Mouse (Mus musculus): Measurements from ENCODE around the gene Ern1. TPM values are rescaled to one million over a fixed set of nuclear protein-coding genes. Genes with fewer than 3 reads are reported as not detected.
"Not testable (repeated sequence)": the region's sequence is repeated elsewhere in the genome, so short reads cannot be mapped to it uniquely, and the experiment has no call there.

Ern1 gene
- polyA plus RNA-seq, 2 experiments = 2.9 to 4.6 TPM

GRCm38 (mm10) chr11:106397656-106398055, 90.0 kb downstream of the Ern1 start:
- Histone ChIP-seq H3K4me3 (ENCODE audit: insufficient read depth in 1 of 2, low read depth in 2 of 2, low read length in 2 of 2) (no peak overlapping the region), H3K9me3 (ENCODE audit: control insufficient read depth, low read length) (no peaks in the 10 kb centered on the region), H3K4me1 (replicated peaks; ENCODE audit: control insufficient read depth in 2 of 2, insufficient read depth in 2 of 2, low read length in 1 of 2) (peaks cover 15 to 16% of the 10 kb centered on the region in 2 experiments), H3K9ac (replicated peaks) (no peak overlapping the region), H3K27me3 (ENCODE audit: control insufficient read depth, insufficient read depth, low read length) (no peaks in the 10 kb centered on the region), H3K4me2 (ENCODE audit: low read depth) (no peak overlapping the region), H3K27ac (no peak overlapping the region), H3K36me3 (replicated peaks; ENCODE audit: control insufficient read depth, insufficient read depth, low read depth) (peaks cover 8% of the 10 kb centered on the region; the same call in 1 of the 2 replicates)
- ATAC-seq (ENCODE audit: insufficient read depth) (no peak), DNase-seq (ENCODE audit: low read depth in 3 of 3, low spot score in 3 of 3) (no peak)
- TF ChIP-seq CTCF (IDR thresholded peaks at IDR 0.05; ENCODE audit: low read depth) (peak; percentile 66), EP300 (IDR thresholded peaks at IDR 0.05; ENCODE audit: low read depth) (no peak)
- WGBS (ENCODE audit: insufficient replicate concordance) = 74% methylated on average over 3 of the region's 3 CpGs

GRCm38 (mm10) chr11:106394055-106394454, 93.6 kb downstream of the Ern1 start:
- not testable (repeated sequence) for H3K36me3 ChIP-seq (replicated peaks; ENCODE audit: control insufficient read depth, insufficient read depth, low read depth); H3K4me3 ChIP-seq (ENCODE audit: insufficient read depth in 1 of 2, low read depth in 2 of 2, low read length in 2 of 2); H3K27me3 ChIP-seq (ENCODE audit: control insufficient read depth, insufficient read depth, low read length); H3K9me3 ChIP-seq (ENCODE audit: control insufficient read depth, low read length); H3K27ac ChIP-seq; H3K9ac ChIP-seq (replicated peaks); DNase-seq (ENCODE audit: low read depth in 3 of 3, low spot score in 3 of 3)
- peaks cover 20 to 24% of the 10 kb centered on the region in 2 experiments for H3K4me1 ChIP-seq (replicated peaks; ENCODE audit: control insufficient read depth in 2 of 2, insufficient read depth in 2 of 2, low read length in 1 of 2)
- 0 out of 2 replicates have a peak overlapping the region, but pooled peaks have one; percentile 11 for H3K4me2 ChIP-seq (ENCODE audit: low read depth)
- ATAC-seq (ENCODE audit: insufficient read depth) = peak; percentile 58
- 43% methylated on average over 2 of the region's 2 CpGs for whole genome bisulfite sequencing (ENCODE audit: insufficient replicate concordance)

- Histone ChIP-seq H3K36me3 (replicated peaks; ENCODE audit: control insufficient read depth, insufficient read depth, low read depth) (no peaks in the 10 kb centered on the region), H3K9me3 (ENCODE audit: control insufficient read depth, low read length) (no peaks in the 10 kb centered on the region), H3K27me3 (ENCODE audit: control insufficient read depth, insufficient read depth, low read length) (no peaks in the 10 kb centered on the region), H3K27ac (peak overlapping the region; percentile 63), H3K4me2 (ENCODE audit: low read depth) (no peak overlapping the region; the same call in 1 of the 2 replicates), H3K4me3 (ENCODE audit: insufficient read depth in 1 of 2, low read depth in 2 of 2, low read length in 2 of 2) (no peak overlapping the region), H3K4me1 (replicated peaks; ENCODE audit: control insufficient read depth in 2 of 2, insufficient read depth in 2 of 2, low read length in 1 of 2) (peaks cover 20 to 24% of the 10 kb centered on the region in 2 experiments), H3K9ac (replicated peaks) (no peak overlapping the region; the same call in 1 of the 2 replicates)
- TF ChIP-seq EP300 (IDR thresholded peaks at IDR 0.05; ENCODE audit: low read depth) (no peak), CTCF (IDR thresholded peaks at IDR 0.05; ENCODE audit: low read depth) (no peak)
- DNase-seq (ENCODE audit: low read depth in 3 of 3, low spot score in 3 of 3) = no peak
- 59% methylated on average over 4 of the region's 4 CpGs for WGBS (ENCODE audit: insufficient replicate concordance)
- ATAC-seq (ENCODE audit: insufficient read depth) = peak; percentile 1; the same call in 1 of the 2 replicates
Measured at GRCm38 (mm10) chr11:106393331-106393616, 94.4 kb downstream of the Ern1 start.

GRCm38 (mm10) chr11:106392597-106393330, 94.9 kb downstream of the Ern1 start:
- Histone ChIP-seq H3K27ac (peak overlapping the region; percentile 63), H3K4me3 (ENCODE audit: insufficient read depth in 1 of 2, low read depth in 2 of 2, low read length in 2 of 2) (no peak overlapping the region)
- WGBS (ENCODE audit: insufficient replicate concordance) = 47% methylated on average over 7 of the region's 7 CpGs

GRCm38 (mm10) chr11:106391546-106392188, 96.0 kb downstream of the Ern1 start:
- 32% methylated on average over 6 of the region's 6 CpGs for WGBS (ENCODE audit: insufficient replicate concordance)
- ATAC-seq (ENCODE audit: insufficient read depth) (no peak; the same call in 1 of the 2 replicates), DNase-seq (ENCODE audit: low read depth in 3 of 3, low spot score in 3 of 3) (peak; percentile 57 to 66 (median 63))
- H3K36me3 ChIP-seq (replicated peaks; ENCODE audit: control insufficient read depth, insufficient read depth, low read depth) = no peaks in the 10 kb centered on the region
- peaks cover 21 to 31% of the 10 kb centered on the region in 2 experiments for H3K4me1 ChIP-seq (replicated peaks; ENCODE audit: control insufficient read depth in 2 of 2, insufficient read depth in 2 of 2, low read length in 1 of 2)
- H3K9ac ChIP-seq (replicated peaks) = no peak overlapping the region
- no peaks in the 10 kb centered on the region for H3K27me3 ChIP-seq (ENCODE audit: control insufficient read depth, insufficient read depth, low read length)
- no peak overlapping the region for H3K4me2 ChIP-seq (ENCODE audit: low read depth)
- no peaks in the 10 kb centered on the region for H3K9me3 ChIP-seq (ENCODE audit: control insufficient read depth, low read length)
- no peak for TF ChIP-seq EP300 (IDR thresholded peaks at IDR 0.05; ENCODE audit: low read depth)
- TF ChIP-seq CTCF (IDR thresholded peaks at IDR 0.05; ENCODE audit: low read depth) = peak; percentile 98
- no peak overlapping the region for H3K27ac ChIP-seq
- no peak overlapping the region for H3K4me3 ChIP-seq (ENCODE audit: insufficient read depth in 1 of 2, low read depth in 2 of 2, low read length in 2 of 2)

More at GRCm38 (mm10) chr11:106392597-106393330, 94.9 kb downstream of the Ern1 start:
- H3K4me1 ChIP-seq (replicated peaks; ENCODE audit: control insufficient read depth in 2 of 2, insufficient read depth in 2 of 2, low read length in 1 of 2) = peaks cover 20 to 26% of the 10 kb centered on the region in 2 experiments
- peak overlapping the region; percentile 49 for H3K4me2 ChIP-seq (ENCODE audit: low read depth)
- no peak overlapping the region; the same call in 1 of the 2 replicates for H3K9ac ChIP-seq (replicated peaks)
- no peaks in the 10 kb centered on the region for H3K27me3 ChIP-seq (ENCODE audit: control insufficient read depth, insufficient read depth, low read length)
- H3K9me3 ChIP-seq (ENCODE audit: control insufficient read depth, low read length) = no peaks in the 10 kb centered on the region
- ATAC-seq (ENCODE audit: insufficient read depth) (peak; percentile 81), DNase-seq (ENCODE audit: low read depth in 3 of 3, low spot score in 3 of 3) (peak; percentile 56 to 64 (median 60))
- TF ChIP-seq CTCF (IDR thresholded peaks at IDR 0.05; ENCODE audit: low read depth) = peak; percentile 31; the same call in 1 of the 2 replicates
- TF ChIP-seq EP300 (IDR thresholded peaks at IDR 0.05; ENCODE audit: low read depth) = no peak
- H3K36me3 ChIP-seq (replicated peaks; ENCODE audit: control insufficient read depth, insufficient read depth, low read depth) = no peaks in the 10 kb centered on the region
